Mouse (Mus musculus) hindbrain, postnatal 0 days (tissue): Measurements from ENCODE around the gene Gng12. TPM values are rescaled to one million over a fixed set of nuclear protein-coding genes. Genes with fewer than 3 reads are reported as not detected.

Experiments
- ATAC-seq: fragments of 200-750 bp; cut with Nextera tagmentation; 2 replicates; pipeline ENCODE4 v1.8.0; 2017; ENCODE audit warnings: mild to moderate bottlenecking, moderate TSS enrichment, moderate library complexity
- DNase-seq: peaks from one replicate; pipeline ENCODE4 v3.0.0-alpha.2; 2015; ENCODE audit warnings: low spot score
- H3K27ac ChIP-seq: fragments of 300-500 bp; sonication (generic); 2 replicates; pipeline ENCODE4 v1.5.1; 2014; ENCODE audit warnings: mild to moderate bottlenecking
- H3K27me3 ChIP-seq: fragments of 300-500 bp; sonication (generic); 2 replicates; pipeline ENCODE4 v1.6.1; 2014; ENCODE audit warnings: low read length, mixed read lengths; ENCODE audit not compliant: insufficient read depth
- H3K36me3 ChIP-seq: fragments of 300-500 bp; sonication (generic); 2 replicates; pipeline ENCODE4 v1.6.1; 2014; ENCODE audit warnings: low read length, mixed read lengths; ENCODE audit not compliant: insufficient read depth
- H3K4me1 ChIP-seq: fragments of 300-500 bp; sonication (generic); 2 replicates; pipeline ENCODE4 v1.6.1; 2014; ENCODE audit warnings: antibody characterized with exemption, low read length, mixed read lengths; ENCODE audit not compliant: insufficient read depth
- H3K4me2 ChIP-seq: fragments of 300-500 bp; sonication (generic); 2 replicates; pipeline ENCODE4 v1.6.1; 2014; ENCODE audit warnings: low read depth, mild to moderate bottlenecking, low read length, moderate library complexity, mixed read lengths
- H3K4me3 ChIP-seq: fragments of 300-500 bp; sonication (generic); 2 replicates; pipeline ENCODE4 v1.5.1; 2014; ENCODE audit warnings: low read length
- H3K9ac ChIP-seq: fragments of 300-500 bp; sonication (generic); replicated peaks from 2 replicates; pipeline ENCODE4 v1.6.1; 2014; ENCODE audit warnings: mild to moderate bottlenecking, low read length, moderate library complexity, mixed read lengths
- H3K9me3 ChIP-seq: fragments of 300-500 bp; sonication (generic); 2 replicates; pipeline ENCODE4 v1.6.1; 2016; ENCODE audit warnings: low read length, mixed read lengths
- CTCF ChIP-seq: IDR thresholded peaks from 2 replicates; pipeline ENCODE4 v1.5.1; 2016; ENCODE audit warnings: antibody characterized with exemption, control low read depth, low read depth
- WGBS: fragments of 180-500 bp; shearing (Covaris S2); extraction: QIAGEN DNeasy Blood & Tissue Kit; methylation state at CpG from one replicate; pipeline ENCODE4 v1.1.7; 2014; 5-methylcytosine and 5-hydroxymethylcytosine counted together
- polyA plus RNA-seq: library from polyadenylated mRNA; unstranded; fragments of >200 nt; fragmentation: Nextera tagmentation; extraction: Ambion mirVana; gene quantifications from 2 replicates; pipeline ENCODE4 v1.2.1, GENCODE M21; 2015
- total RNA-seq: library from RNA; depleted of rRNA; stranded (reverse); fragments of >200 nt; gene quantifications from 2 replicates; pipeline ENCODE4 v1.2.3, GENCODE M21; 2014

Gene Gng12
- total and polyA plus RNA-seq, 2 experiments from 2014 or later, result 43.5 to 91.4 TPM

DNA sequence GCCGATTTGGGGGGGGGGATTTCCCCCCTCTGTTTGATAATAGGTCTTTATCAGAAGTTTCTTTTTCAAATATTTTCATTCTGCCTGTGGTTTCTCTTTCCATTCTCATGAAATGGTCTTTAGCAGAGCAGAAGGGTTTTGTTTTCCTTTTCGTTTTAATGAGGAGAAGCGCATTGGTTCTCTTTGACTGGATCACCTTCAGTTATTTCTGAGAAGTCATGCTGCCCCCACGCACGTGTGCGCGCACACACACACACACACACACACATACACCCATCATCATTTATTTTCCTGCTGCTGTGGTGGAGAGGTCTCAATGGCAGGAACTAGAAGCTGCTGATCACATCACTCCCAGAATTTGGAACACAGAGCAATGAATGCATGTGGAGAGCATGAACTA is 20.8 kb downstream of the Gng12 start:
- no peaks in the 10 kb centered on the region for H3K27me3 ChIP-seq
- H3K4me1 ChIP-seq, result no peaks in the 10 kb centered on the region
- H3K9me3 ChIP-seq, result no peaks in the 10 kb centered on the region
- no peak for TF ChIP-seq CTCF
- no peak overlapping the region for H3K4me2 ChIP-seq
- no peak overlapping the region for H3K27ac ChIP-seq
- H3K4me3 ChIP-seq, result no peak overlapping the region
- no peak for DNase-seq
- ATAC-seq, result no peak
- no peak overlapping the region for H3K9ac ChIP-seq
- H3K36me3 ChIP-seq, result peaks cover 7% of the 10 kb centered on the region; the same call in 1 of the 2 replicates
- 90% methylated on average over 7 of the region's 7 CpGs for WGBS

GRCm38 (mm10) chr6:66920786-66921185 is 24.6 kb downstream of the Gng12 start:
- H3K36me3 ChIP-seq, result peaks cover 7% of the 10 kb centered on the region; the same call in 1 of the 2 replicates
- 92% methylated on average over 4 of the region's 4 CpGs for WGBS
- H3K4me2 ChIP-seq, result no peak overlapping the region
- H3K9ac ChIP-seq, result no peak overlapping the region
- no peak overlapping the region for H3K27ac ChIP-seq
- DNase-seq (no peak), ATAC-seq (no peak)
- no peaks in the 10 kb centered on the region for H3K9me3 ChIP-seq
- H3K4me3 ChIP-seq, result no peak overlapping the region
- no peak for TF ChIP-seq CTCF
- H3K4me1 ChIP-seq, result no peaks in the 10 kb centered on the region
- no peaks in the 10 kb centered on the region for H3K27me3 ChIP-seq

GRCm38 (mm10) chr6:66921755-66922154 is 25.6 kb downstream of the Gng12 start:
- ATAC-seq, result no peak
- H3K9me3 ChIP-seq, result no peaks in the 10 kb centered on the region
- no peak for TF ChIP-seq CTCF
- H3K27me3 ChIP-seq, result no peaks in the 10 kb centered on the region
- no peaks in the 10 kb centered on the region for H3K4me1 ChIP-seq
- H3K4me3 ChIP-seq, result no peak overlapping the region
- no peak overlapping the region for H3K9ac ChIP-seq
- H3K36me3 ChIP-seq, result peaks cover 5% of the 10 kb centered on the region; the same call in 1 of the 2 replicates
- 93% methylated on average over 4 of the region's 4 CpGs for WGBS
- H3K4me2 ChIP-seq, result no peak overlapping the region
- no peak overlapping the region for H3K27ac ChIP-seq
- DNase-seq, result no peak

DNA sequence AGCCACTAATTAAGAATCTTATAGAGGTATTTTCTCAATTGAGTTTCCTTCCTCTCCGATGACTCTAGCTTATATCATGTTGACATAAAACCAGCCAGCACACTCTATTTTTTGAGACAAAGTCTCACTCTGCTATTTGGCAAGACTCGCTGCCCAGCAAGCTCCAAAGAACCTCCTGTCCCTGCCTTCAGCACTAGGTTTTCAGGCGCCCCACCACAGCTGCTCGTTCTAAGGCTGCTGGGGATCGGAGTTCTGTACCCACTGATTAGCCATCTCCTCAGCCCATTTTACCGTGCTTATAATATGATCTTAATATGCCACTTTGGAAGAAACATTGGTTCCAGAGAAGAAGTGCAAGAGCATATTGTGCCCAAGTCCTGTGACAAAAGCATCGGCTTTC is 26.3 kb downstream of the Gng12 start:
- TF ChIP-seq CTCF, result no peak
- Histone ChIP-seq H3K9me3 (no peaks in the 10 kb centered on the region), H3K27me3 (no peaks in the 10 kb centered on the region), H3K9ac (no peak overlapping the region), H3K4me3 (no peak overlapping the region), H3K36me3 (no peaks in the 10 kb centered on the region), H3K4me1 (no peaks in the 10 kb centered on the region), H3K27ac (no peak overlapping the region), H3K4me2 (no peak overlapping the region)
- DNase-seq (no peak), ATAC-seq (no peak)
- 89% methylated on average over 7 of the region's 7 CpGs for WGBS

GRCm38 (mm10) chr6:66923851-66924250 is 27.7 kb downstream of the Gng12 start:
- no peak overlapping the region for H3K4me2 ChIP-seq
- WGBS, result 92% methylated on average over 4 of the region's 4 CpGs
- H3K9ac ChIP-seq, result no peak overlapping the region
- TF ChIP-seq CTCF, result no peak
- ATAC-seq, result no peak
- no peaks in the 10 kb centered on the region for H3K4me1 ChIP-seq
- no peaks in the 10 kb centered on the region for H3K36me3 ChIP-seq
- DNase-seq, result no peak
- H3K27ac ChIP-seq, result no peak overlapping the region
- H3K27me3 ChIP-seq, result no peaks in the 10 kb centered on the region
- H3K9me3 ChIP-seq, result no peaks in the 10 kb centered on the region
- H3K4me3 ChIP-seq, result no peak overlapping the region

DNA sequence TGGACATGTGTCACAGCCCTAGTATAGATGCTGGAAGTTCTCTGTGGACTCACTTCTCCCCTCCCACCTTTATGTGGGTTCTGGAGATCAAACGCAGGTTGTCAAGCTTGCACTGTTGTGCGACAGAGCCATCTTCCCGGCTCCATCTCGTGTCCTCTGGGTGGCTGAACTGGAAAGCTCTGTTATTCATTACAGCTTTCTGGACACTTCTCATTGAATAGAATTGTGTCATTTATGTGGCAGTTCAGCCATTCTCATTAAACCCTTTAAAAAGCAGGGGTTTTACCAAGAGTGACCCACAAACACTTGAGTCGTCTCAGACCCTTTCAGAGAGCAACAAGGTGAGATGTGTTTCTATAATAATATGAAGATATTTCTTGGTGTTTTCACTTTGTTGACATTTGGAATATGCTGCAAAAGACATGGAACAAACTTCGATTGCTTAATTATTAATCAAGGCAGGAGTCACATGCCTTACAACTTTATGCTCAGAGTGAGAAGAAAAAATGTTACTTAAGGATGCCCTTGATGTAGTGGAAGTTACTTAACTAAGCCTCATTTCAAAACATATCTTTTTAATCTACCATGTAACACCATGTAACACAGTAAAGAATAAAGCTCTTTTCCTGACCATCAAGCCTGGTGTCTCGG is 28.2 kb downstream of the Gng12 start:
- H3K4me2 ChIP-seq, result no peak overlapping the region
- no peak for ATAC-seq
- H3K4me3 ChIP-seq, result no peak overlapping the region
- H3K27me3 ChIP-seq, result no peaks in the 10 kb centered on the region
- H3K9me3 ChIP-seq, result no peaks in the 10 kb centered on the region
- H3K36me3 ChIP-seq, result no peaks in the 10 kb centered on the region
- no peak overlapping the region for H3K9ac ChIP-seq
- no peak overlapping the region for H3K27ac ChIP-seq
- WGBS, result 82% methylated on average over 7 of the region's 7 CpGs
- no peak for TF ChIP-seq CTCF
- DNase-seq, result no peak
- no peaks in the 10 kb centered on the region for H3K4me1 ChIP-seq

DNA sequence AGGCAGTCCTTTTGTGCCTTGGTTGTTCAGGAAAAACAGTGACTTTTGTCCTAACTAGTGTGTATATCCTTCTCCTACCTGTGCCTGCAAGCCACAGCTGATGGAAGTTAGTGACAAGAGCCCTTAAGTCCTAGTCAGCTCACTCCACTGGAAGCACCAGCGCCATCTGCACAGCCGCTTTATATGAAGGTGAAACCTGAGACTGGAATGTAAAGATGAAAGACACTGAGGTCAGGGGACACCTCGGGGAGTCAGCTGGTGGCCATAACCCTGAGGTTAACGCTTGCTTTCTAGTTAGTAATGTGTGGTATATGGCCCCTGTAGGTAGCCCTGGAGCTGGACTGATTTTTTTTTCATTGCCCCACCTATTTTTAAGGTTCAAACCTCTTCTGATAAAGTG is 30.1 kb downstream of the Gng12 start:
- Histone ChIP-seq H3K27me3 (no peaks in the 10 kb centered on the region), H3K9me3 (no peaks in the 10 kb centered on the region), H3K4me2 (no peak overlapping the region), H3K36me3 (no peaks in the 10 kb centered on the region), H3K9ac (no peak overlapping the region), H3K4me3 (no peak overlapping the region), H3K27ac (no peak overlapping the region), H3K4me1 (no peaks in the 10 kb centered on the region)
- TF ChIP-seq CTCF, result no peak
- DNase-seq (no peak), ATAC-seq (no peak)
- WGBS, result 36% methylated on average over 4 of the region's 4 CpGs
